8 mouse cellular contexts compared by ENCODE assay signal in the genomic region with DNA sequence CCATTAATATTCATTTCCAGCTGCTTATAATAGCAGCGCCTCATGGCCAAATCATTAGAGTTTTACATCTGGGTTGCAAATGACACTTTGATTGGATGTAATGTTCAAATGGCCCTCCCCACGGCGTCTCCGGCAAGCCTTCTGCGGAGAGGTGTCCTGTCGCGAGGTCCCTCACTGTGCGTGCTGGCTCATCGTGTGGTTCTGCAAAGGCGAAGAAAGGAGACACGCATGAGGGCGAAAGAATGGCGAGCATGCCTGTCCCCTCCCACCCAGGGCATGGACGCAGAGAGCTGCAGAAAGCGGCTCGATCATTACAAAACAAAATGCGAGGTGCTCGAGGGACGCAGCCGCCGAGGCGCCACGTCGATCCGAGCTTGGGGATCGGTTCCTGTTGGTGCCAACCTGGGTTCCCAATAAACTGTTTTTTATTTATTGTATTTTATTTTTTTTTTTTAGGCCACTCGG.
DNase-seq lines count a peak whose midpoint lies in the region; ATAC-seq and TF ChIP-seq lines count a peak whose summit lies in the region.

No protein-coding gene starts in this region.

- H3K27me3 ChIP-seq in heart, adult 2 months (ENCODE audit: control insufficient read depth, insufficient read depth, low read length): peaks cover 7% of the 10 kb centered on the region; the same call in 1 of the 2 replicates
- H3K27me3 ChIP-seq in forebrain, postnatal 0 days (ENCODE audit: insufficient read depth, low read length): peaks cover 10% of the 10 kb centered on the region; the same call in 1 of the 2 replicates
- H3K27me3 ChIP-seq in liver, embryonic 13.5 days: peaks cover 62% of the 10 kb centered on the region
- H3K27me3 ChIP-seq in stomach, embryonic 15.5 days (replicated peaks): peaks cover 35% of the 10 kb centered on the region

- H3K4me1 ChIP-seq in heart, adult 2 months (ENCODE audit: control insufficient read depth, insufficient read depth, low read length): no peaks in the 10 kb centered on the region
- H3K4me1 ChIP-seq in forebrain, postnatal 0 days (ENCODE audit: insufficient read depth): peaks cover 21% of the 10 kb centered on the region
- H3K4me1 ChIP-seq in liver, embryonic 13.5 days (replicated peaks): peaks cover 19% of the 10 kb centered on the region
- peaks cover 24% of the 10 kb centered on the region for H3K4me1 ChIP-seq in stomach, embryonic 15.5 days

- H3K36me3 ChIP-seq in heart, adult 2 months (ENCODE audit: control insufficient read depth, insufficient read depth, low read length): no peaks in the 10 kb centered on the region
- no peaks in the 10 kb centered on the region for H3K36me3 ChIP-seq in forebrain, postnatal 0 days (ENCODE audit: insufficient read depth)
- H3K36me3 ChIP-seq in liver, embryonic 13.5 days: no peaks in the 10 kb centered on the region
- no peaks in the 10 kb centered on the region for H3K36me3 ChIP-seq in stomach, embryonic 15.5 days

- no peak for TF ChIP-seq POLR2A in heart, adult 2 months (IDR thresholded peaks at IDR 0.05; ENCODE audit: insufficient read depth, low read depth, low read length)

- TF ChIP-seq EP300 in heart, adult 2 months (IDR thresholded peaks at IDR 0.05; ENCODE audit: insufficient read depth, low read depth, low read length): no peak

- peak overlapping the region; percentile 51 for H3K4me2 ChIP-seq in forebrain, postnatal 0 days (ENCODE audit: low read depth)
- peak overlapping the region; percentile 48 for H3K4me2 ChIP-seq in liver, embryonic 13.5 days
- H3K4me2 ChIP-seq in stomach, embryonic 15.5 days: peak overlapping the region; percentile 55

- H3K79me2 ChIP-seq in heart, adult 2 months (replicated peaks; ENCODE audit: control insufficient read depth, insufficient read depth, low read length): no peaks in the 10 kb centered on the region

- no peak for TF ChIP-seq CTCF in heart, adult 2 months (IDR thresholded peaks at IDR 0.05)
- no peak for TF ChIP-seq CTCF in forebrain, postnatal 0 days (IDR thresholded peaks at IDR 0.05; ENCODE audit: low read depth)

- peak overlapping the region; percentile 22; the same call in 1 of the 2 replicates for H3K4me3 ChIP-seq in heart, adult 2 months
- H3K4me3 ChIP-seq in forebrain, postnatal 0 days (ENCODE audit: low read depth, low read length): peak overlapping the region; percentile 18
- H3K4me3 ChIP-seq in liver, embryonic 13.5 days (replicated peaks): peak overlapping the region; percentile 22
- peak overlapping the region; percentile 25 for H3K4me3 ChIP-seq in stomach, embryonic 15.5 days (replicated peaks)

- no peaks in the 10 kb centered on the region for H3K9me3 ChIP-seq in forebrain, postnatal 0 days (ENCODE audit: low read length)
- H3K9me3 ChIP-seq in liver, embryonic 13.5 days (replicated peaks): no peaks in the 10 kb centered on the region
- H3K9me3 ChIP-seq in stomach, embryonic 15.5 days: no peaks in the 10 kb centered on the region

- 36% methylated on average over 27 of the region's 27 CpGs for WGBS in heart, adult 2 months
- 7% methylated on average over 27 of the region's 27 CpGs for WGBS in forebrain, postnatal 0 days
- WGBS in liver, embryonic 13.5 days (ENCODE audit: insufficient replicate concordance): 6% methylated on average over 27 of the region's 27 CpGs
- WGBS in stomach, embryonic 15.5 days: 25% methylated on average over 27 of the region's 27 CpGs

- peak; percentile 22 to 30 for DNase-seq in heart, adult 2 months
- DNase-seq in heart, postnatal 4 days: no peak
- peak; percentile 23 for DNase-seq in ZHBTc4 (ENCODE audit: low read depth, low spot score)
- DNase-seq in forebrain, postnatal 0 days: peak; percentile 62
- no peak for DNase-seq in liver, embryonic 13.5 days
- DNase-seq in T-cell, adult 2 months (ENCODE audit: low spot score): no peak
- no peak for DNase-seq in adrenal gland, postnatal 4 days (ENCODE audit: low spot score in 2 of 2)

- no peak for ATAC-seq in forebrain, postnatal 0 days
- no peak for ATAC-seq in liver, embryonic 13.5 days (ENCODE audit: low read depth)
- no peak for ATAC-seq in stomach, embryonic 15.5 days (ENCODE audit: insufficient read depth, low FRiP score, low read depth)

- H3K9ac ChIP-seq in heart, adult 2 months (ENCODE audit: low read depth, low read length): no peak overlapping the region
- H3K9ac ChIP-seq in forebrain, postnatal 0 days: peak overlapping the region; percentile 23; the same call in 1 of the 2 replicates
- H3K9ac ChIP-seq in liver, embryonic 13.5 days: no peak overlapping the region
- H3K9ac ChIP-seq in stomach, embryonic 15.5 days: no peak overlapping the region

- no peak overlapping the region for H3K27ac ChIP-seq in heart, adult 2 months
- H3K27ac ChIP-seq in forebrain, postnatal 0 days (ENCODE audit: low read depth, low read length): peak overlapping the region; percentile 2; the same call in 1 of the 2 replicates
- H3K27ac ChIP-seq in liver, embryonic 13.5 days: no peak overlapping the region
- no peak overlapping the region for H3K27ac ChIP-seq in stomach, embryonic 15.5 days

- intact Hi-C loops in heart, adult 2 months (cut with DNase I): loop anchor here (5.0 kb wide), 1 partner anchor 295 kb away; the partner anchor contains the start of gene Zfp423

Comparison
In these comparisons a context has a peak if more than half of its experiments do, and no peak if none do; other contexts are left out.
1. DNase-seq: peak in heart, adult 2 months (2 of 2), ZHBTc4 (single experiment) and forebrain, postnatal 0 days (single experiment); none in heart, postnatal 4 days (single experiment), liver, embryonic 13.5 days (single experiment), T-cell, adult 2 months (single experiment) and adrenal gland, postnatal 4 days (0 of 2).
2. Peak in every context shown above with its lines, with median percentiles within 50 percentile points of each other: H3K4me3 ChIP-seq and H3K4me2 ChIP-seq.